Mouse (Mus musculus): ENCODE data around the gene Faap20.

Faap20 gene

GRCm38 (mm10) chr4:155249648-155250351, at the start of gene Faap20:
TSS of gene Faap20 (plus strand) at chr4:155249802.
- DNase-seq: peak; percentile 90 to 93

GRCm38 (mm10) chr4:155200861-155201390, 48.7 kb upstream of the Faap20 start:
- no peak for DNase-seq

GRCm38 (mm10) chr4:155201764-155202163, 47.8 kb upstream of the Faap20 start:
- DNase-seq: no peak

GRCm38 (mm10) chr4:155205919-155206318, 43.7 kb upstream of the Faap20 start:
- peak; percentile 84 to 89 for DNase-seq

- DNase-seq: no peak
Observed at GRCm38 (mm10) chr4:155206498-155206897, 43.1 kb upstream of the Faap20 start.

GRCm38 (mm10) chr4:155207841-155208240, 41.8 kb upstream of the Faap20 start:
- no peak for DNase-seq

- DNase-seq: no peak
Observed at GRCm38 (mm10) chr4:155208613-155209012, 41.0 kb upstream of the Faap20 start.

GRCm38 (mm10) chr4:155209079-155209478, 40.5 kb upstream of the Faap20 start:
- DNase-seq: no peak

GRCm38 (mm10) chr4:155209494-155209893, 40.1 kb upstream of the Faap20 start:
- no peak for DNase-seq

- DNase-seq: no peak
Observed at GRCm38 (mm10) chr4:155213052-155213751, 36.4 kb upstream of the Faap20 start.

- no peak for DNase-seq
Observed at GRCm38 (mm10) chr4:155213752-155214054, 35.9 kb upstream of the Faap20 start.

GRCm38 (mm10) chr4:155214188-155214587, 35.4 kb upstream of the Faap20 start:
- DNase-seq: no peak

- no peak for DNase-seq
Observed at GRCm38 (mm10) chr4:155214793-155215192, 34.8 kb upstream of the Faap20 start.

- no peak for DNase-seq
Observed at GRCm38 (mm10) chr4:155215203-155215602, 34.4 kb upstream of the Faap20 start.

- DNase-seq: peak; percentile 49 to 64
Observed at GRCm38 (mm10) chr4:155215773-155216630, 33.6 kb upstream of the Faap20 start.

GRCm38 (mm10) chr4:155217241-155218103, 32.1 kb upstream of the Faap20 start:
- DNase-seq: peak; percentile 66 to 78

- no peak for DNase-seq
Observed at GRCm38 (mm10) chr4:155218104-155218732, 31.4 kb upstream of the Faap20 start.

GRCm38 (mm10) chr4:155219271-155220212, 30.1 kb upstream of the Faap20 start:
- DNase-seq: no peak

GRCm38 (mm10) chr4:155220213-155221100, 29.1 kb upstream of the Faap20 start:
- DNase-seq: no peak
